In genomic region chr3:42757830-42758385, GRCm38 (mm10) we compare ENCODE assay signal across 21 mouse cellular contexts.
DNase-seq lines count a peak whose midpoint lies in the region; ATAC-seq and TF ChIP-seq lines count a peak whose summit lies in the region.
"Had no signal": no experiment of that assay in that cellular context is flagged by ENCODE, and none has a peak within 500 bp of the region (broad histone marks: within the 10 kb centered on the region; RNA-seq: fewer than 3 reads in every experiment).

No protein-coding gene starts in this region.

- no peak for DNase-seq in forebrain, embryonic 11.5 days (ENCODE audit: low spot score)
- peak; percentile 15 for DNase-seq in brain, adult 2 months (ENCODE audit: low read depth, low spot score)
- DNase-seq in forebrain, postnatal 0 days, result peak; percentile 40
- peak; percentile 40 for DNase-seq in layer of hippocampus, adult 9-11 months
- no peak for DNase-seq in gastrocnemius, postnatal 4 days (ENCODE audit: low spot score in 2 of 2)
- no peak for DNase-seq in spleen, postnatal 14 days (ENCODE audit: low spot score in 2 of 2)
- DNase-seq in ovary, postnatal 14 days (ENCODE audit: low spot score), result no peak
- DNase-seq: adrenal gland, postnatal 10 days; cerebellum, adult 8-10 months; cerebellum, postnatal 14 days; embryo, embryonic 11 days; gastrocnemius, postnatal 36 days; heart, adult 18-20 months; heart, postnatal 10 days; heart, postnatal 4 days had no signal

- no peak overlapping the region for H3K27ac ChIP-seq in forebrain, embryonic 13.5 days
- H3K27ac ChIP-seq in forebrain, embryonic 11.5 days (ENCODE audit: low read depth, low read length), result no peak overlapping the region
- H3K27ac ChIP-seq in forebrain, postnatal 0 days (ENCODE audit: low read depth, low read length), result no peak overlapping the region
- H3K27ac ChIP-seq: embryonic facial prominence, embryonic 15.5 days; heart, embryonic 10.5 days; hindbrain, embryonic 13.5 days; hindbrain, postnatal 0 days had no signal

- H3K4me3 ChIP-seq in forebrain, embryonic 13.5 days, result no peak overlapping the region
- no peak overlapping the region for H3K4me3 ChIP-seq in forebrain, embryonic 11.5 days (ENCODE audit: low read depth, low read length)
- H3K4me3 ChIP-seq in forebrain, postnatal 0 days (ENCODE audit: low read depth, low read length), result no peak overlapping the region
- H3K4me3 ChIP-seq: embryonic facial prominence, embryonic 15.5 days; erythroblast, embryonic 14.5 days; heart, embryonic 10.5 days; hindbrain, embryonic 13.5 days had no signal

- WGBS in forebrain, embryonic 13.5 days, result 65% methylated on average over 1 of the region's 1 CpGs
- 51% methylated on average over 1 of the region's 1 CpGs for WGBS in forebrain, embryonic 11.5 days
- WGBS in forebrain, postnatal 0 days, result 39% methylated on average over 1 of the region's 1 CpGs

- no peak overlapping the region for H3K9ac ChIP-seq in forebrain, embryonic 13.5 days
- H3K9ac ChIP-seq in forebrain, embryonic 11.5 days (ENCODE audit: low read length), result no peak overlapping the region
- H3K9ac ChIP-seq in forebrain, postnatal 0 days, result no peak overlapping the region
- H3K9ac ChIP-seq: embryonic facial prominence, embryonic 15.5 days; hindbrain, embryonic 13.5 days had no signal

- no peaks in the 10 kb centered on the region for H3K9me3 ChIP-seq in forebrain, embryonic 13.5 days (replicated peaks)
- no peaks in the 10 kb centered on the region for H3K9me3 ChIP-seq in forebrain, embryonic 11.5 days (ENCODE audit: control insufficient read depth, low read length)
- H3K9me3 ChIP-seq in forebrain, postnatal 0 days (ENCODE audit: low read length), result no peaks in the 10 kb centered on the region
- H3K9me3 ChIP-seq: embryonic facial prominence, embryonic 15.5 days; heart, embryonic 10.5 days; hindbrain, embryonic 13.5 days had no signal

- H3K27me3 ChIP-seq in forebrain, embryonic 13.5 days, result no peaks in the 10 kb centered on the region
- H3K27me3 ChIP-seq in forebrain, embryonic 11.5 days (ENCODE audit: control insufficient read depth, insufficient read depth, low read length), result no peaks in the 10 kb centered on the region
- no peaks in the 10 kb centered on the region for H3K27me3 ChIP-seq in forebrain, postnatal 0 days (ENCODE audit: insufficient read depth, low read length)
- H3K27me3 ChIP-seq: embryonic facial prominence, embryonic 15.5 days; hindbrain, embryonic 13.5 days had no signal

- no peaks in the 10 kb centered on the region for H3K4me1 ChIP-seq in forebrain, embryonic 13.5 days
- no peaks in the 10 kb centered on the region for H3K4me1 ChIP-seq in forebrain, embryonic 11.5 days (replicated peaks; ENCODE audit: control insufficient read depth, insufficient read depth, low read length)
- no peaks in the 10 kb centered on the region for H3K4me1 ChIP-seq in forebrain, postnatal 0 days (ENCODE audit: insufficient read depth)
- H3K4me1 ChIP-seq: embryonic facial prominence, embryonic 15.5 days; heart, embryonic 10.5 days; hindbrain, embryonic 13.5 days had no signal

- H3K36me3 ChIP-seq in forebrain, embryonic 13.5 days (ENCODE audit: poor library complexity, severe bottlenecking), result no peaks in the 10 kb centered on the region
- no peaks in the 10 kb centered on the region for H3K36me3 ChIP-seq in forebrain, embryonic 11.5 days (ENCODE audit: control insufficient read depth, insufficient read depth, low read length)
- no peaks in the 10 kb centered on the region for H3K36me3 ChIP-seq in forebrain, postnatal 0 days (ENCODE audit: insufficient read depth)
- H3K36me3 ChIP-seq: embryonic facial prominence, embryonic 15.5 days; heart, embryonic 10.5 days; hindbrain, embryonic 13.5 days had no signal

- no peak for TF ChIP-seq CTCF in forebrain, postnatal 0 days (IDR thresholded peaks at IDR 0.05; ENCODE audit: low read depth)

- ATAC-seq in forebrain, embryonic 13.5 days, result peak; percentile 48; the same call in 1 of the 2 replicates
- no peak for ATAC-seq in forebrain, embryonic 11.5 days (replicated peaks; ENCODE audit: low FRiP score)
- peak; percentile 64 for ATAC-seq in forebrain, postnatal 0 days
- ATAC-seq: hindbrain, postnatal 0 days had no signal

- no peak overlapping the region for H3K4me2 ChIP-seq in forebrain, embryonic 13.5 days
- H3K4me2 ChIP-seq in forebrain, embryonic 11.5 days (ENCODE audit: low read depth, low read length, severe bottlenecking), result no peak overlapping the region
- H3K4me2 ChIP-seq in forebrain, postnatal 0 days (ENCODE audit: low read depth), result no peak overlapping the region
- H3K4me2 ChIP-seq: embryonic facial prominence, embryonic 15.5 days; hindbrain, embryonic 13.5 days had no signal

Comparison
In these comparisons a context has a peak if more than half of its experiments do, and no peak if none do; other contexts are left out.
1. DNase-seq: peak in brain, adult 2 months (single experiment), forebrain, postnatal 0 days (single experiment) and layer of hippocampus, adult 9-11 months (single experiment); none in forebrain, embryonic 11.5 days (single experiment), gastrocnemius, postnatal 4 days (0 of 2), spleen, postnatal 14 days (0 of 2) and ovary, postnatal 14 days (single experiment).